Mouse (Mus musculus): ENCODE data around the gene Tcp11l1. TPM values are rescaled to one million over a fixed set of nuclear protein-coding genes. Genes with fewer than 3 reads are reported as not detected.

The Tcp11l1 gene
- 11.0 and 12.2 TPM in 2 replicates for polyA plus RNA-seq (2016; fragmentation: Nextera tagmentation; extraction: Ambion mirVana)

DNA sequence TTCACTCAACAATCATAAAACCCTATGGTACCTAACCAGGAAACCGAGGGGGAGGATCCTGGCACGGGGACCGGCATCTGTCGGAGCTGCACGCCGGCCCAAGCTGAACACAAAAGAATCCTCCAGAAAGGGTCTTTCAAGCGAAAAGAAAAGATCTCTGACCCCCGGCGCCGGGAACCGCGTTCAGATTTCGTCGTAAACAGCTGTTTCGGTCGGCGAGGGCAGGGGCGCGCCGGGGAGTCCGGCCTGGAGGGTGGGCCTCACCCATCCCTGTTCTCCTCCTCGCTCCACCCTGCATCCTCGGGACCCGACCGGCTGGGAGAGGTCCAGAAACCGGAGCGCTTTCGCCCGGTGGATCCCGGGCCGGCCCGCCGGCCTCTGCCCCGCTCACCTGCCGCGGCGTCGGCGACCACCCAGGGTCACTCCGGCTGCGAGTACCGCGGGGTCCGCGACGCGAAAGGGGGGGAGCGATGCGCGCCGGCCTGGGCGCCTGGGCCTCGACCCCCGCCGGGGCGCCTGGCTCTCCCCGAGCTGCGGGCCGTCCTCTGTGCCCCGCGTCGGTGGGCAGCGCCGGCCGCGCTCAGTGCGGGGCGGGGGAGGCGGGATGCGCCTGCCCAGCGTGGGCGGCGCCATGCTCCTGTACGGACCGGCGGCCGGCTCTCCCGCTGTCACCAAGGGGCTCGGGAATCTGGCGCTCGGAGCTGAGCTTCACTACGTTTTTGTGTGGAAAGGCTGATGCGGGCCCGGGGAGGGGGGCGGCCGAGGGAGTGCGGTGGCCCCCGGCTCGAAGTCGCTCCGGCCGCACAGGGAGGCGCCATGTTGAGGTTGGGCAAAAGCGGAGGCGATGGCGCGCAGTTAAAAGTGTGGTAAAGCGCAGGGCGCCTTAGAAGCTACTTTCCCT, at the start of gene Tcp11l1:
Gene Tcp11l1, minus strand, starts transcription at position 585 of the 901 bp plus-strand sequence.
- peak within 1 kb of the TSS; percentile 93 for H3K4me2 ChIP-seq
- 0 out of 2 replicates have a peak within 1 kb of the TSS, but pooled peaks have one; percentile 26 for H3K27ac ChIP-seq
- H3K36me3 ChIP-seq = no peaks in the 10 kb centered on the region
- H3K9ac ChIP-seq = peak within 1 kb of the TSS; percentile 71
- peak within 1 kb of the TSS; percentile 74 for H3K4me3 ChIP-seq
- H3K9me3 ChIP-seq (replicated peaks) = no peaks in the 10 kb centered on the region
- peaks cover 17% of the 10 kb centered on the region; the same call in 1 of the 2 replicates for H3K4me1 ChIP-seq
- peaks cover 46% of the 10 kb centered on the region for H3K27me3 ChIP-seq (replicated peaks)
- ATAC-seq = peak; percentile 75
- under 1% methylated on average over 85 of the region's 99 CpGs for WGBS (ENCODE audit: insufficient replicate concordance)

DNA sequence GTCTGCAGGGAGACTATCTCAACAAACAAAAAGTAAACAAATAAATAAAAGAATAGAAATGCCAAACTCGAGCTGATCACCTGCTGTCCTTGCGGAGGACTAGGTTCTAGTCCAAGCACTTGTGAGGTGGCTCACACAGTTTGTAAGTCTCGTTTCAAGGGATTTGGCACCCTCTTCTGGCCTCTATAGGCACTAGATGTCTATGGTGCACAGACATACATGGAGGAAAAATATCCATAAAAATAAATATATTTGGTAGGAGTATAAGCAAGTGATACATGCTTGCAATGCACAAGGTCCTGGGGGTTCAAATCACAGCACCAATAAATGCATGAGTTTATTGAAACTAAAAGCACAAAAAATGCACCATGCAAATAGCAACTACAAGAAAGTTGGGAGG, 38.6 kb upstream of the Tcp11l1 start:
- no peak overlapping the region for H3K4me2 ChIP-seq
- 0 out of 2 replicates have a peak, but pooled peaks cover 2% of the 10 kb centered on the region for H3K36me3 ChIP-seq
- no peaks in the 10 kb centered on the region for H3K27me3 ChIP-seq (replicated peaks)
- no peak overlapping the region for H3K9ac ChIP-seq
- H3K9me3 ChIP-seq (replicated peaks) = no peaks in the 10 kb centered on the region
- ATAC-seq = no peak
- no peak overlapping the region for H3K4me3 ChIP-seq
- WGBS (ENCODE audit: insufficient replicate concordance) = 46% methylated on average over 3 of the region's 3 CpGs
- no peak overlapping the region for H3K27ac ChIP-seq
- H3K4me1 ChIP-seq = no peaks in the 10 kb centered on the region

GRCm38 (mm10) chr2:104748652-104749183, 36.7 kb upstream of the Tcp11l1 start:
- no peaks in the 10 kb centered on the region for H3K9me3 ChIP-seq (replicated peaks)
- no peak overlapping the region for H3K9ac ChIP-seq
- H3K36me3 ChIP-seq = no peaks in the 10 kb centered on the region
- 54% methylated on average over 5 of the region's 5 CpGs for WGBS (ENCODE audit: insufficient replicate concordance)
- H3K27ac ChIP-seq = no peak overlapping the region
- H3K4me1 ChIP-seq = no peaks in the 10 kb centered on the region
- H3K27me3 ChIP-seq (replicated peaks) = peaks cover 13% of the 10 kb centered on the region; the same call in 1 of the 2 replicates
- no peak overlapping the region for H3K4me2 ChIP-seq
- no peak overlapping the region for H3K4me3 ChIP-seq
- ATAC-seq = no peak

DNA sequence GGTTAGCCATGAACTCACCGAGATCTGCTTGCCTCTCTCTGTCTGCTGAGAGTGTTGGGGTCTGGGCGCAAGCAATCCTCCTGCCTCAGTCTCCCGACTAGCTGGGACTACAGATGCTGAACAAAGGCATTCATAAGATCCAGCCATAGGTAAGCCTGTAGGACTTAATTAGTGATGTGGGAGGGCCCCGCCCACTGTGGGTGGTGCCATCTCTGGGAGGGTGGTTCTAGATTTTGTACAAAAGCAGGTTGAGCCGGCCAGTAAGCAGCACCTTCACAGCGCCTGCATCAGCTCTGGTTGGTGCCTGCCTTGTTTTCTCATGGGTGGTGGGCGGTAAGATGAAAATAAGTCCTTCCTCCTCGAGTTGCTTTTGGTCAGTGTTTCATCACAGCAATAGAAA, 34.3 kb upstream of the Tcp11l1 start:
- Histone ChIP-seq H3K4me1 (peaks cover 11% of the 10 kb centered on the region; the same call in 1 of the 2 replicates), H3K27ac (no peak overlapping the region), H3K27me3 (replicated peaks) (peaks cover 37% of the 10 kb centered on the region), H3K9ac (no peak overlapping the region), H3K9me3 (replicated peaks) (no peaks in the 10 kb centered on the region), H3K4me2 (no peak overlapping the region), H3K4me3 (no peak overlapping the region), H3K36me3 (no peaks in the 10 kb centered on the region)
- 34% methylated on average over 8 of the region's 8 CpGs for WGBS (ENCODE audit: insufficient replicate concordance)
- no peak for ATAC-seq

GRCm38 (mm10) chr2:104743971-104744370, 32.0 kb upstream of the Tcp11l1 start:
- Histone ChIP-seq H3K9me3 (replicated peaks) (no peaks in the 10 kb centered on the region), H3K9ac (no peak overlapping the region), H3K27me3 (replicated peaks) (peaks cover 50% of the 10 kb centered on the region), H3K27ac (no peak overlapping the region), H3K36me3 (no peaks in the 10 kb centered on the region), H3K4me3 (no peak overlapping the region), H3K4me1 (peaks cover 14% of the 10 kb centered on the region; the same call in 1 of the 2 replicates), H3K4me2 (no peak overlapping the region)
- 49% methylated on average over 5 of the region's 5 CpGs for WGBS (ENCODE audit: insufficient replicate concordance)
- ATAC-seq = no peak

- Histone ChIP-seq H3K27ac (0 out of 2 replicates have a peak overlapping the region, but pooled peaks have one; percentile 36), H3K4me3 (peak overlapping the region; percentile 66), H3K4me2 (peak overlapping the region; percentile 91), H3K4me1 (peaks cover 14% of the 10 kb centered on the region; the same call in 1 of the 2 replicates), H3K27me3 (replicated peaks) (peaks cover 50% of the 10 kb centered on the region), H3K9ac (0 out of 2 replicates have a peak overlapping the region, but pooled peaks have one; percentile 72), H3K36me3 (no peaks in the 10 kb centered on the region), H3K9me3 (replicated peaks) (no peaks in the 10 kb centered on the region)
- peak; percentile 8; the same call in 1 of the 2 replicates for ATAC-seq
- 13% methylated on average over 7 of the region's 7 CpGs for WGBS (ENCODE audit: insufficient replicate concordance)
Measured at GRCm38 (mm10) chr2:104743160-104743559, 31.2 kb upstream of the Tcp11l1 start.

- H3K27ac ChIP-seq = peak within 1 kb of the TSS; percentile 40; the same call in 1 of the 2 replicates
Measured at GRCm38 (mm10) chr2:104742741-104743064, 30.7 kb upstream of the Tcp11l1 start, which contains the start of gene Depdc7. Gene Depdc7, minus strand, starts transcription at chr2:104742878.

GRCm38 (mm10) chr2:104741896-104742740, 30.1 kb upstream of the Tcp11l1 start:
- WGBS (ENCODE audit: insufficient replicate concordance) = 6% methylated on average over 40 of the region's 46 CpGs
- Histone ChIP-seq H3K36me3 (no peaks in the 10 kb centered on the region), H3K9me3 (replicated peaks) (no peaks in the 10 kb centered on the region), H3K4me3 (peak overlapping the region; percentile 66), H3K4me1 (peaks cover 14% of the 10 kb centered on the region; the same call in 1 of the 2 replicates), H3K4me2 (peak overlapping the region; percentile 91), H3K27me3 (replicated peaks) (peaks cover 50% of the 10 kb centered on the region), H3K9ac (peak overlapping the region; percentile 72), H3K27ac (peak overlapping the region; percentile 40; the same call in 1 of the 2 replicates)
- ATAC-seq = peak; percentile 40; the same call in 1 of the 2 replicates

More at GRCm38 (mm10) chr2:104742741-104743064, 30.7 kb upstream of the Tcp11l1 start, which contains the start of gene Depdc7:
- under 1% methylated on average over 31 of the region's 31 CpGs for WGBS (ENCODE audit: insufficient replicate concordance)
- Histone ChIP-seq H3K4me3 (peak within 1 kb of the TSS; percentile 66), H3K36me3 (no peaks in the 10 kb centered on the region), H3K9me3 (replicated peaks) (no peaks in the 10 kb centered on the region), H3K27me3 (replicated peaks) (peaks cover 50% of the 10 kb centered on the region), H3K9ac (peak within 1 kb of the TSS; percentile 72), H3K4me1 (peaks cover 14% of the 10 kb centered on the region; the same call in 1 of the 2 replicates), H3K4me2 (peak within 1 kb of the TSS; percentile 91)
- ATAC-seq = peak; percentile 82

DNA sequence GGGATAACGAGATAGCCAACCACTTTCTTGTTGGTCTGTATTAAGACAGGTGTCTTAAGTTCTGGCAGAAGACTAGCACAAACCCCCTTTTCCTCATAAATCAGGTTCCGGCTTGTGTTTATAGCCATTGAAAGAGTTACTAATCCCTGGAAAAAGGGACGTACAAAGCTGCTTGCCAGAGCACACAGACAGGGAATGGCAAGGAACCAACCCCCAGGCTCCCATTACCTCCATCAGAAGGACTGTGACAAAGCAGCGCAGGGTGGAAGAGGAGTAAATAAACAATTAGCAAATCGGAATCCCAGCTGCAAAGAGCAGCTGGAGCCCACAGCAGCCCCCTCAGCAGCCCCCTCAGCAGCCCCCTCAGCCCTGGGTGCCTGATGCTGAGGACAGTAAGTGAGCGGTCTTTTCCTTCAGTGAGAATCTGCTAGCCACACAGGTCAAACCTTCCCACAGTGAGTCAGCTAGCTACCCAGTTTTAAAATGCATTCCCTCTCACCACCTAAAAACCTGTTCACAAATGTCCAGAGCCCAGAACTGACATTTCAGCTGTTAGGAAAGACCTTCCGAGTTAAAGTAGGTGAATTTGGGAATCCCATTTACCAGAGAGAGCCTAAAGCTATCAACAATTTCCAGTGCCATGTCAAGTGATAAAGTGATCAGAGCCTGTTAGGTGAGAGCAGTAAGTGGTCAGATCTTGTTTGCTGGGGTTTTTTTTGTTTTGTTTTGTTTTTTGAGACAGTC, 29.2 kb upstream of the Tcp11l1 start:
- peaks cover 50% of the 10 kb centered on the region for H3K27me3 ChIP-seq (replicated peaks)
- WGBS (ENCODE audit: insufficient replicate concordance) = 52% methylated on average over 7 of the region's 7 CpGs
- ATAC-seq = no peak
- no peak overlapping the region for H3K27ac ChIP-seq
- H3K9ac ChIP-seq = no peak overlapping the region
- peak overlapping the region; percentile 66 for H3K4me3 ChIP-seq
- H3K4me1 ChIP-seq = peaks cover 14% of the 10 kb centered on the region; the same call in 1 of the 2 replicates
- no peaks in the 10 kb centered on the region for H3K36me3 ChIP-seq
- H3K4me2 ChIP-seq = peak overlapping the region; percentile 91
- no peaks in the 10 kb centered on the region for H3K9me3 ChIP-seq (replicated peaks)

DNA sequence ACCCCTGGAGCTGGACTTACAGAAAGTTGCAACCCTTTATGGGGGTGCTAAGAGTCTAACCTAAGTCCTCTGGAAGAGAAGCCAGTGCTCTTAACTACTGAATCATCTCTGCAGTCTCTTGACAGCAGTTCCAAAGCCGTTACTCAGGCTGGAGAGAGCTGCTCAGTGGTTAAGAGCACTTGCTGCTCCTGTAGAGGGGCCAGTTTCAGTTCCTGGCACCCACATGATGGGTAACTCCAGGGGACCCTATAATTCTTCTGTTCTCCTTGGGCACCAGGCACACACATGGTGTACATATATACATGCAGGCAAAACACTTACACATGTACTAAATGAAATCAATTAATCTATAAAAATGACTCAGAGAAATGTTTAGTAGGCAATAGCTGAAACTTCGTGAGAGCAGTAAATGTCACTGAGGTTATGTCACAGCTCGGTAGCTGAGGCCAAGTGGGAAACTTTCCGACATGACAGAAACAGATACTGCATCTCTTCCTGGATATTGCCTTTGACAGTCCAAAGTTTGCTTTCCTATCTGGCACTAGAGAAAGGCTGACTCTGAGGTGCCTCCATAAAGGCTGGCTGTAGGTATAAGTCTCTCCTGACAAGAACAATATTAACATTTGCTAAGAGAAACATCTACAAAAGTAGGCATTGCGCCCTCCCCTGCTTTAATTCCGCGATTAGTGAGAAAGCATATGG, 28.4 kb upstream of the Tcp11l1 start:
- Histone ChIP-seq H3K27me3 (replicated peaks) (peaks cover 50% of the 10 kb centered on the region), H3K9ac (no peak overlapping the region), H3K4me3 (no peak overlapping the region), H3K27ac (no peak overlapping the region), H3K9me3 (replicated peaks) (no peaks in the 10 kb centered on the region), H3K4me2 (no peak overlapping the region), H3K36me3 (no peaks in the 10 kb centered on the region), H3K4me1 (peaks cover 14% of the 10 kb centered on the region; the same call in 1 of the 2 replicates)
- WGBS (ENCODE audit: insufficient replicate concordance) = 44% methylated on average over 7 of the region's 7 CpGs
- no peak for ATAC-seq

Measured in liver, embryonic 12.5 days (tissue).